Mouse (Mus musculus) spleen, adult 2 months (tissue): ENCODE data around the gene Dync1i2. TPM values are rescaled to one million over a fixed set of nuclear protein-coding genes. Genes with fewer than 3 reads are reported as not detected.

Experiments
- DNase-seq, 2 experiments: peaks; one replicate each; pipeline versions ENCODE4 v3.0.0 to v3.0.0-alpha.2; 2012 to 2021; ENCODE audit warnings: low spot score in 2 of 2, low read depth in 1 of 2
- H3K27ac ChIP-seq: fragments of 200-500 bp; 2 replicates; pipeline ENCODE4 v1.5.1; 2012; ENCODE audit warnings: low read length, inconsistent platforms; ENCODE audit not compliant: insufficient read depth
- H3K27me3 ChIP-seq: fragments of 200-500 bp; 2 replicates; pipeline ENCODE4 v1.6.1; 2012; ENCODE audit warnings: mild to moderate bottlenecking, moderate library complexity, low read length, inconsistent platforms; ENCODE audit not compliant: control insufficient read depth, insufficient read depth
- H3K36me3 ChIP-seq: fragments of 200-500 bp; 2 replicates; pipeline ENCODE4 v1.6.1; 2012; ENCODE audit warnings: mild to moderate bottlenecking, low read length, inconsistent platforms; ENCODE audit not compliant: control insufficient read depth, insufficient read depth
- H3K4me1 ChIP-seq: fragments of 200-500 bp; 2 replicates; pipeline ENCODE4 v1.6.1; 2011; ENCODE audit warnings: inconsistent platforms; ENCODE audit not compliant: control insufficient read depth, insufficient read depth, insufficient read length
- H3K4me3 ChIP-seq: fragments of 200-500 bp; 2 replicates; pipeline ENCODE4 v1.5.1; 2011; ENCODE audit warnings: mild to moderate bottlenecking, inconsistent platforms; ENCODE audit not compliant: insufficient read depth, insufficient read length; ENCODE audit errors: extremely low read depth
- CTCF ChIP-seq: fragments of 200-500 bp; IDR thresholded peaks from 2 replicates; pipeline ENCODE4 v1.5.1; 2011; ENCODE audit warnings: mild to moderate bottlenecking, inconsistent platforms; ENCODE audit not compliant: insufficient read depth, insufficient read length, insufficient replicate concordance; ENCODE audit errors: extremely low read depth
- POLR2A ChIP-seq: fragments of 200-500 bp; IDR thresholded peaks from 2 replicates; pipeline ENCODE4 v1.6.1; 2011; ENCODE audit warnings: low read depth, low read length, inconsistent platforms
- WGBS: fragments of 180-500 bp; shearing (Covaris S2); methylation state at CpG from one replicate; pipeline ENCODE4 v1.1.7; 2018; 5-methylcytosine and 5-hydroxymethylcytosine counted together
- polyA plus RNA-seq: library from polyadenylated mRNA; depleted of rRNA; stranded (reverse); fragments of >200 nt; gene quantifications from 2 replicates; pipeline ENCODE4 v1.2.3, GENCODE M21; 2012; rRNA removed

Gene Dync1i2
- polyA plus RNA-seq, 1 experiment = 7.7 TPM

DNA sequence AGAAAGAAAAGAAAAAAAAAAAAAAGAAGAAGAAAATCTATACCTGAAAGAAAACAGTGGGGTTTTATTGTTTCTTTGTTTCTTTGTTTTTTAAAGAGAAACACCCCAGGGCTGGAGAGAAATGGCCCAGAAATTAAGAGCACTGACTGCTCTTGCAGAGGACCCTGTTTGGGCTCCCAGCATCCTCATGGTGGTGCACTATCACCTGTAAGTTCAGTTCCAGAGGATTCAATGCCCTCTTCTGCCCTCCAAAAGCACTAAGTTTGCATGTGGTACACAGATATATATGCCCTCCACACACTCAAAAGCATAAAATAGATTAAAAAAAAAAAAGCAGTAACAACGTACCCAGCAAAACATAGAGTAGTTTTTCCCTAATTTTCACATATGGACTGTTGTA is 87.2 kb downstream of the Dync1i2 start:
- Histone ChIP-seq H3K4me1 (no peaks in the 10 kb centered on the region), H3K27me3 (no peaks in the 10 kb centered on the region), H3K36me3 (peaks cover 16% of the 10 kb centered on the region), H3K27ac (no peak overlapping the region), H3K4me3 (no peak overlapping the region)
- DNase-seq = no peak
- WGBS = 92% methylated on average over 1 of the region's 1 CpGs
- no peak for TF ChIP-seq CTCF
- no peak for TF ChIP-seq POLR2A

DNA sequence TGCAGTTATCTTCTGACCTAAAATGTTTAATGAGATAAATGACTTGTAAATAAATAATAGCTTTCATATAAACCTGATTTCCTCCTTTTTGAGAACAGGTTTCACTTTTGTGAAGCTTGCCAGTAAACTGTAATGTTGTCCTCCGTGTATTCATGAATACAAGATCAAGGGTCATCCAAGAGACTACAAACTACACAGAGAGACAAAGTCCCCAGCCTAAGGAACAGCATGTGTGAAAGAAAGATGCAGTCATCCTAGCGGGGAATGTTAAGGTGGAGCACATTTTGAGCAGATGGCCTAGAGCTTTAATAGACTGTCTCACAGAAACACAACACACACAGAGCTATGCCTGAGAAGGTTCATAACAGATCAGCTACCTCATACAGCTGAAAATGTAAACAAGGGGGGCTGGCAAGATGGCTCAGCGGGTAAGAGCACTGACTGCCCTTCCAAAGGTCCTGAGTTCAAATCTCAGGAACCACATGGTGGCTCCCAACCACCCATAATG is 90.7 kb downstream of the Dync1i2 start:
- DNase-seq = no peak
- H3K27ac ChIP-seq = no peak overlapping the region
- H3K27me3 ChIP-seq = no peaks in the 10 kb centered on the region
- 81% methylated on average over 3 of the region's 3 CpGs for WGBS
- TF ChIP-seq CTCF (no peak), POLR2A (no peak)
- H3K4me3 ChIP-seq = no peak overlapping the region
- no peaks in the 10 kb centered on the region for H3K4me1 ChIP-seq
- H3K36me3 ChIP-seq = peaks cover 10% of the 10 kb centered on the region

DNA sequence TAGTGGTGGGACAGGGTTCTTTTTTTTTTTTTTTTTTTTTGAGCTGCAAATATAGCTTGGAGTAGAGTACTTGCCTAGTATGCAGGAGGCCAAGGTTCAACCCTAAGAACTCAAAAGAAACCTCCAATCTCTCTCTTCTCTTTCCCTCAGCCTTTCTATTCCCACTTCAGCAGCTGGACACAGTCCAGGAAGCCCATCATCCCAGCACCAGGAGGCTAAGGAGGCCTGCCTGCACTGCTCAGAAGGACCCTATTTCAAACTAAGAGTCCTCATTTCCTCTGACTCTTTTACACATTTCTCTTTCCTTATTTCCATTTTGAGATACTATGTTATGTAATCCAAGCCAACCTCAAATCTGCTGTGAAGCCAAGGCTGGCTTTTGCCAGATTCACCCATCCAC is 91.7 kb downstream of the Dync1i2 start:
- H3K36me3 ChIP-seq = peaks cover 11% of the 10 kb centered on the region
- no peak overlapping the region for H3K27ac ChIP-seq
- H3K27me3 ChIP-seq = no peaks in the 10 kb centered on the region
- H3K4me1 ChIP-seq = no peaks in the 10 kb centered on the region
- no peak overlapping the region for H3K4me3 ChIP-seq
- no peak for DNase-seq
- TF ChIP-seq POLR2A = no peak
- no peak for TF ChIP-seq CTCF

DNA sequence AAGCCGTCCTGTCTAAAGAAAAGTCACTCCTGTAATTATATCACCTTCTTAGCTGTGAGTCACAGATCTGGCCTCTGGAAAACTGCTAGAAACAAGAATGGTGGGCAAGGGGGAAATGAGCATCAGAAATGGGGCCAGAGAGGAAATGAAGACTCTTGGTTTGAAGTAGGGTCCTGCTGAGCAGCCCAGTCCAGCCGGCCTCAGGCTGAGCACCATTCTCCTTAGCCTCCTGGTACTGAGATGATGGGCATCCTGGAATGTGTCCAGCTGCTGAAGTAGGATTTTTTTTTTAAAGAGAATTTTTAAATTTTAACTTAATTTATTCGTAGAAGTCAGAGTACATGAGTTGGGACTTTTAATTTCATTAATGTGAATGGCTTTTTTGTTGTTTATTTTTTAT is 93.3 kb downstream of the Dync1i2 start:
- Histone ChIP-seq H3K4me3 (no peak overlapping the region), H3K36me3 (peaks cover 9% of the 10 kb centered on the region), H3K4me1 (no peaks in the 10 kb centered on the region), H3K27me3 (no peaks in the 10 kb centered on the region), H3K27ac (no peak overlapping the region)
- TF ChIP-seq CTCF (no peak), POLR2A (no peak)
- DNase-seq = no peak
- 77% methylated on average over 3 of the region's 3 CpGs for WGBS

DNA sequence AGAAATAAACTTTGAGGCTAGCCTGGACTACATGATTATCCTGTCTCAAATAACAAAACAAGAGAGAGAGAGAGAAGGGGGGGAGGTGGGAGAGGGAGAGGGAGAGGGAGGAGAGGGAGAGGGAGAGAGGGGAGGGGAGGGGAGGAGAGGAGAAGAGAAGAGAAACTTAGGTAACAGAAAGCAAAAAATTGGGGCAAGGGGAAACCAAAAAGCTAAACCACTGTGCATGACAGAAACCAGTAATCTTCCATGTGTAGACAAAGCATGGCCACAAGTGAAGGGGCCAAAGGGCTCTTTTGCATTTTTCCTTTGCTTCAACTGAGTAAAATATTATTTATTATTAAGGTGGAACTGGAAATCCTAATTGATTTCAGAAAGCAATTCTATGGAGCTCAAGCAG is 94.9 kb downstream of the Dync1i2 start:
- DNase-seq = no peak
- H3K4me3 ChIP-seq = no peak overlapping the region
- H3K4me1 ChIP-seq = no peaks in the 10 kb centered on the region
- TF ChIP-seq CTCF (no peak), POLR2A (no peak)
- H3K27ac ChIP-seq = no peak overlapping the region
- peaks cover 11% of the 10 kb centered on the region for H3K36me3 ChIP-seq
- H3K27me3 ChIP-seq = no peaks in the 10 kb centered on the region

DNA sequence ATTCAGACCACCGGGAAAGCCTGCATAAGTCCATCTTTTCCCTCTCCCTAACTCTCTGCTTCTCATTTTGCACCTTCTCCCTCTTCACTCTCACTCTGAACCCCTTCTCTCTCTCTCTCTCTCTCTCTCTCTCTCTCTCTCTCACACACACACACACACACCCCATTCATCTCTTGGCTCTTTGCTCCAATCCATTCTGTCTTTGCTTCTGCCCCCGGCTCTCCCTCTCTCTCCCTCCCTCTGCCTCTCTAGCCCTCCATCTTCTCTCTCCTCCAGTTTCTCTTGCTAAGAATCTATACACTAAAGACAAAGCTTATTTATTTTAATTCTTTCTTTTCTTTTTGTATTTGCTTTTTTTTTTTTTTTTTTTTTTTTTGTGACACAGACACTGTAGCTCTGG is 98.2 kb downstream of the Dync1i2 start:
- Histone ChIP-seq H3K27ac (no peak overlapping the region), H3K27me3 (no peaks in the 10 kb centered on the region), H3K36me3 (peaks cover 15% of the 10 kb centered on the region), H3K4me3 (no peak overlapping the region), H3K4me1 (no peaks in the 10 kb centered on the region)
- WGBS = 95% methylated on average over 2 of the region's 2 CpGs
- no peak for DNase-seq
- TF ChIP-seq POLR2A (no peak), CTCF (no peak)

DNA sequence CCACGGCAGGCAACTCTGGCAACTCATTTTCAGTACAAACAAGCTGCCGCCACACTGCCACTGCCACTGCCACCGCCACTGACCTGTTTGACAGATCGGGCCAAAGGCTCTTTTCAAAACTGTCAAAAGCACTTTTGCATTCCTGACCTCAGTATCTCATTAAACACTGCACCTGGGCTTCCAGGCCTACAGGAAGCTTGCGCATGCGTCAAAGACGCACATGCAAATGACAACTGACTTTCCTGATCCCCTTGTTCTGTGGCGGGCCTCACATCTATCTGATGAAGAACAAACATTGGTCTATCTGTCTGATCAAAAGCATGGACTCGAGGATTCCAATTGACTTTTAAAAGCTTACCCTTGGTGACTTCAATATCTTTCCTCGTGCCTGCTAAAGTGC is 100.6 kb downstream of the Dync1i2 start:
- Histone ChIP-seq H3K36me3 (peaks cover 15% of the 10 kb centered on the region), H3K4me3 (no peak overlapping the region), H3K4me1 (no peaks in the 10 kb centered on the region), H3K27ac (no peak overlapping the region), H3K27me3 (no peaks in the 10 kb centered on the region)
- DNase-seq = no peak
- WGBS = 88% methylated on average over 10 of the region's 10 CpGs
- TF ChIP-seq POLR2A (no peak), CTCF (no peak)

Other genes with a start within 250 kb of the Dync1i2 start
- gene Dcaf17, start 156.4 kb upstream of the Dync1i2 start, polyA plus RNA-seq = 2.8 and 2.9 TPM in 2 replicates
- gene Mettl8, start 156.1 kb upstream of the Dync1i2 start, polyA plus RNA-seq = 3.5 TPM in 2 replicates
- 1.1 and 1.2 TPM in 2 replicates for gene Cybrd1, start 93.8 kb upstream of the Dync1i2 start, polyA plus RNA-seq
- gene Slc25a12, start 156.0 kb downstream of the Dync1i2 start, polyA plus RNA-seq = 18.5 and 25.9 TPM in 2 replicates
- 2.5 and 3.4 TPM in 2 replicates for gene Hat1, start 177.3 kb downstream of the Dync1i2 start, polyA plus RNA-seq
- 10.5 and 11.5 TPM in 2 replicates for gene Metap1d, start 241.6 kb downstream of the Dync1i2 start, polyA plus RNA-seq